Mouse (Mus musculus) frontal cortex, postnatal 10 days (tissue): Measurements from ENCODE around the gene Ankrd65.

Experiments used
- DNase-seq, 2 experiments: peaks; one replicate each; pipeline ENCODE4 v3.0.0; 2022; ENCODE audit warnings: low spot score in 2 of 2, mixed read lengths in 1 of 2

Gene Ankrd65

GRCm38 (mm10) chr4:155846871-155847578, 56.8 kb downstream of the Ankrd65 start, which contains the start of gene Dvl1:
Dvl1 (plus strand) TSS chr4:155847402.
- peak; percentile 80 to 95 for DNase-seq

GRCm38 (mm10) chr4:155847591-155848352, 57.5 kb downstream of the Ankrd65 start:
- DNase-seq, result peak in 1 of 2 experiments; percentile 49

GRCm38 (mm10) chr4:155848434-155849095, 58.3 kb downstream of the Ankrd65 start:
- no peak for DNase-seq
